Mouse (Mus musculus) embryo, embryonic 10.5 days (tissue): Measurements from ENCODE around the gene Tmem92.
A peak's percentile ranks its signal among the peaks of the same experiment; 100 is the strongest.
"Not testable (repeated sequence)": the region's sequence is repeated elsewhere in the genome, so short reads cannot be mapped to it uniquely, and the experiment has no call there.

Experiments used
- DNase-seq: peaks from one replicate; pipeline ENCODE4 v3.0.0-alpha.2; 2015; ENCODE audit warnings: low spot score

Tmem92 gene

GRCm38 (mm10) chr11:94782603-94783002 lies at the start of gene Tmem92:
TSS of gene Tmem92 (minus strand) at chr11:94782703.
- no peak for DNase-seq

- DNase-seq, result no peak
Observed at GRCm38 (mm10) chr11:94828966-94829365, 46.5 kb upstream of the Tmem92 start.

GRCm38 (mm10) chr11:94819427-94819826 lies 36.9 kb upstream of the Tmem92 start:
- peak; percentile 48 for DNase-seq

GRCm38 (mm10) chr11:94818946-94819345 lies 36.4 kb upstream of the Tmem92 start:
- DNase-seq, result peak; percentile 23

- DNase-seq, result not testable (repeated sequence)
Observed at GRCm38 (mm10) chr11:94811537-94811936, 29.0 kb upstream of the Tmem92 start.

GRCm38 (mm10) chr11:94791700-94792099 lies 9.2 kb upstream of the Tmem92 start:
- DNase-seq, result no peak

- DNase-seq, result peak; percentile 71
Observed at GRCm38 (mm10) chr11:94785247-94785646, 2.7 kb upstream of the Tmem92 start.

- no peak for DNase-seq
Observed at GRCm38 (mm10) chr11:94774887-94775497, 7.5 kb downstream of the Tmem92 start.

GRCm38 (mm10) chr11:94773851-94774250 lies 8.7 kb downstream of the Tmem92 start:
- peak; percentile 39 for DNase-seq

- DNase-seq, result no peak
Observed at GRCm38 (mm10) chr11:94772363-94773055, 10.0 kb downstream of the Tmem92 start.

GRCm38 (mm10) chr11:94767241-94767640 lies 15.3 kb downstream of the Tmem92 start:
- no peak for DNase-seq

GRCm38 (mm10) chr11:94762775-94763174 lies 19.7 kb downstream of the Tmem92 start:
- no peak for DNase-seq

GRCm38 (mm10) chr11:94762281-94762680 lies 20.2 kb downstream of the Tmem92 start:
- DNase-seq, result no peak

- DNase-seq, result no peak
Observed at GRCm38 (mm10) chr11:94760799-94761198, 21.7 kb downstream of the Tmem92 start.

- no peak for DNase-seq
Observed at GRCm38 (mm10) chr11:94760364-94760763, 22.1 kb downstream of the Tmem92 start.

- DNase-seq, result no peak
Observed at GRCm38 (mm10) chr11:94759916-94760315, 22.6 kb downstream of the Tmem92 start.

GRCm38 (mm10) chr11:94752946-94753713 lies 29.4 kb downstream of the Tmem92 start:
- DNase-seq, result no peak

- DNase-seq, result no peak
Observed at GRCm38 (mm10) chr11:94741732-94742272, 40.7 kb downstream of the Tmem92 start, which contains the start of gene Cdc34b. TSS of gene Cdc34b (plus strand) at chr11:94741782.

GRCm38 (mm10) chr11:94735746-94736145 lies 46.8 kb downstream of the Tmem92 start:
- DNase-seq, result no peak

- peak; percentile 21 for DNase-seq
Observed at GRCm38 (mm10) chr11:94732773-94733172, 49.7 kb downstream of the Tmem92 start.

GRCm38 (mm10) chr11:94731229-94731628 lies 51.3 kb downstream of the Tmem92 start:
- no peak for DNase-seq

GRCm38 (mm10) chr11:94730261-94730660 lies 52.2 kb downstream of the Tmem92 start:
- DNase-seq, result peak; percentile 82

- peak; percentile 24 for DNase-seq
Observed at GRCm38 (mm10) chr11:94729565-94729964, 52.9 kb downstream of the Tmem92 start.
